Mouse (Mus musculus) frontal cortex, adult (tissue): ENCODE measurements around the gene Use1.
A peak's percentile ranks its signal among the peaks of the same experiment; 100 is the strongest.

Experiments used
- ATAC-seq: cut with Nextera tagmentation; 2 replicates; pipeline ENCODE4 v1.9.2; 2017; ENCODE audit warnings: mild to moderate bottlenecking, moderate library complexity, mixed read lengths; ENCODE audit not compliant: low TSS enrichment

The Use1 gene

GRCm38 (mm10) chr8:71376423-71377030, 9.9 kb downstream of the Use1 start:
- no peak for ATAC-seq

- ATAC-seq: no peak
Measured at GRCm38 (mm10) chr8:71379008-71379407, 12.4 kb downstream of the Use1 start.

GRCm38 (mm10) chr8:71379512-71380075, 12.9 kb downstream of the Use1 start:
- ATAC-seq: no peak

- no peak for ATAC-seq
Measured at GRCm38 (mm10) chr8:71380178-71381171, 13.8 kb downstream of the Use1 start.

- peak; percentile 8; the same call in 1 of the 2 replicates for ATAC-seq
Measured at GRCm38 (mm10) chr8:71381421-71381970, 14.8 kb downstream of the Use1 start, which contains the start of gene Nr2f6. Gene Nr2f6 (minus strand): TSS chr8:71381960.

- ATAC-seq: peak; percentile 39
Measured at GRCm38 (mm10) chr8:71381971-71382961, 15.6 kb downstream of the Use1 start.

- ATAC-seq: no peak
Measured at GRCm38 (mm10) chr8:71383396-71383795, 16.7 kb downstream of the Use1 start.

GRCm38 (mm10) chr8:71383860-71384259, 17.2 kb downstream of the Use1 start:
- no peak for ATAC-seq

- no peak for ATAC-seq
Measured at GRCm38 (mm10) chr8:71385212-71385835, 18.7 kb downstream of the Use1 start.

- no peak for ATAC-seq
Measured at GRCm38 (mm10) chr8:71388267-71388666, 21.6 kb downstream of the Use1 start.

- ATAC-seq: no peak
Measured at GRCm38 (mm10) chr8:71391696-71392095, 25.0 kb downstream of the Use1 start.

- no peak for ATAC-seq
Measured at GRCm38 (mm10) chr8:71392391-71392790, 25.7 kb downstream of the Use1 start.

- ATAC-seq: no peak
Measured at GRCm38 (mm10) chr8:71392871-71393270, 26.2 kb downstream of the Use1 start.

- ATAC-seq: no peak
Measured at GRCm38 (mm10) chr8:71394481-71394880, 27.8 kb downstream of the Use1 start.

GRCm38 (mm10) chr8:71395071-71395470, 28.4 kb downstream of the Use1 start:
- no peak for ATAC-seq

GRCm38 (mm10) chr8:71395629-71396028, 29.0 kb downstream of the Use1 start, which contains the start of gene Ushbp1:
Gene Ushbp1 (minus strand): TSS chr8:71395802.
- ATAC-seq: no peak

GRCm38 (mm10) chr8:71396639-71397305, 30.1 kb downstream of the Use1 start, which contains the start of gene Babam1:
Gene Babam1 (plus strand): TSS chr8:71396861.
- ATAC-seq: peak; percentile 96

- ATAC-seq: no peak
Measured at GRCm38 (mm10) chr8:71397701-71398100, 31.1 kb downstream of the Use1 start.

GRCm38 (mm10) chr8:71400826-71401225, 34.2 kb downstream of the Use1 start:
- no peak for ATAC-seq

GRCm38 (mm10) chr8:71401454-71401853, 34.8 kb downstream of the Use1 start:
- ATAC-seq: no peak
